Mouse (Mus musculus): ENCODE measurements around the gene Tut4. TPM values are rescaled to one million over a fixed set of nuclear protein-coding genes. Genes with fewer than 3 reads are reported as not detected.
A peak's percentile ranks its signal among the peaks of the same experiment; 100 is the strongest.

The Tut4 gene
- total RNA-seq (2015; ENCODE audit: low replicate concordance), result 61.2 and 64.5 TPM in 2 replicates
- total RNA-seq (2017; ENCODE audit: low replicate concordance), result 16.7 and 17.2 TPM in 2 replicates

- peak; percentile 47 for ATAC-seq (replicated peaks; ENCODE audit: low FRiP score, poor library complexity, severe bottlenecking)
Measured at GRCm38 (mm10) chr4:108459231-108460155, at the start of gene Tut4. Gene Tut4 (plus strand): TSS chr4:108459426.

DNA sequence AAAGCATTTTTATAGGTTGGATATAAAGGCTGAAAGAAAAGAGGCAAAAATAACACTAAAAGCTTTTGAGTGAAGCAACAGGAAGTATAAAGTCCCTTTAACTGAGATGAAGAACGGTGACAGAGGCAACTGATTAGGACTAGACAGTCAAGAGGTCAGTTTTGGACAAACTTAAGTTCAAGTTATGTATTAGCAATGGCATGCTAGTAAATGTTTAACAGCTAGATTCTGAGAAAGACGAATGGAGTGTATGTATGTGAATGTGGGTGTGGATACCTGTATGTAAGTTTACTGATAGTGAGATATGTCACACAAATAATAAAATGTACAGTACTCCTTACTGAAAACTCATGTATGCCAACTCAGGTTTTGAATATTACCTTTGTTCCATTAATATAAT lies 34.6 kb upstream of the Tut4 start:
- no peak for ATAC-seq (replicated peaks; ENCODE audit: low FRiP score, poor library complexity, severe bottlenecking)

DNA sequence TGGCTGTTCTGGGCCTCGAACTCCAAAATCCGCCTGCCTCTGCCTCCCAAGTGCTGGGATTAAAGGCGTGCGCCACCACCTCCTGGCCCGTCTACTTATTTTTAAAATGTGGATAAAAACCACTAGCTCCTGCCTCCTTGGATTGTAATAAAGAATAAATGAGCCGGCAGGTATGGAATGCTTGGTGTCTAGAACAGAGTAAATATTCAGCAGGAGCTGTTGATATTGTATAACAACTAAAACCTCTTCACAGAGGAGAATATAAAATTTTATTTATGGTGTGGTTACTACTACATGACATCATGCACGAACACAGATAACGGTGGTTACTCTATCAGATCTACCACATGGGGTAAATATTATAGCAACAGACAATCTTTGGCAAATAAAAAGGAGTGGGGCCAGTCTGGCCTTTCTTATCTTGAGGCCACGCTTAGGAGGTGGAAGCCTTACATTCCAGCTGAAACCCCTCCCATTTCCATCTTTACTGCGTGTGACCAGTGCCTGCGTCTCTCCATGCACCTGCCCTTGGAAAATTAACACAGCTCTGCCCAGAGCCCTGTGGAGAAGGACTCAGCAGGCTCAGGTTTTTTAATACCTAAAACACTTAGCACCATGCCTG lies 31.4 kb upstream of the Tut4 start:
- ATAC-seq (replicated peaks; ENCODE audit: low FRiP score, poor library complexity, severe bottlenecking), result no peak

DNA sequence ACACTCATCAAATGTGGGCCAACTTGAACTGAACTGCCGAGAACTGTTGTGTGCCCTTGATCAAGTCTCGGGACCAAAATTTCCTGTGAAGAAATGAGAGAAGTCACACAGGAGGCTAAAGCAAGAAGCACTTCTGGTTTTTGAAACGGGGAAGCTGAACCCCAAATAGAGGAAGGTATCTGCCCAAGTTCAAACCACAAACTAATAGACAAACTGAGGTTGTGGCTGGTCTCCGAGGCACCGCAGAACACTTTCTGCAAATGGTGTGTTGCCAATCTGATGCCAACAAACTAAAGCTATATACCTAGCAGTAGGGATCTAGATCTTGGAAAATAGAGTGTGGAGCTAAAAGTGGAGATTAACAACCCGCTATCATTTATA lies 30.9 kb upstream of the Tut4 start:
- ATAC-seq (replicated peaks; ENCODE audit: low FRiP score, poor library complexity, severe bottlenecking), result no peak

DNA sequence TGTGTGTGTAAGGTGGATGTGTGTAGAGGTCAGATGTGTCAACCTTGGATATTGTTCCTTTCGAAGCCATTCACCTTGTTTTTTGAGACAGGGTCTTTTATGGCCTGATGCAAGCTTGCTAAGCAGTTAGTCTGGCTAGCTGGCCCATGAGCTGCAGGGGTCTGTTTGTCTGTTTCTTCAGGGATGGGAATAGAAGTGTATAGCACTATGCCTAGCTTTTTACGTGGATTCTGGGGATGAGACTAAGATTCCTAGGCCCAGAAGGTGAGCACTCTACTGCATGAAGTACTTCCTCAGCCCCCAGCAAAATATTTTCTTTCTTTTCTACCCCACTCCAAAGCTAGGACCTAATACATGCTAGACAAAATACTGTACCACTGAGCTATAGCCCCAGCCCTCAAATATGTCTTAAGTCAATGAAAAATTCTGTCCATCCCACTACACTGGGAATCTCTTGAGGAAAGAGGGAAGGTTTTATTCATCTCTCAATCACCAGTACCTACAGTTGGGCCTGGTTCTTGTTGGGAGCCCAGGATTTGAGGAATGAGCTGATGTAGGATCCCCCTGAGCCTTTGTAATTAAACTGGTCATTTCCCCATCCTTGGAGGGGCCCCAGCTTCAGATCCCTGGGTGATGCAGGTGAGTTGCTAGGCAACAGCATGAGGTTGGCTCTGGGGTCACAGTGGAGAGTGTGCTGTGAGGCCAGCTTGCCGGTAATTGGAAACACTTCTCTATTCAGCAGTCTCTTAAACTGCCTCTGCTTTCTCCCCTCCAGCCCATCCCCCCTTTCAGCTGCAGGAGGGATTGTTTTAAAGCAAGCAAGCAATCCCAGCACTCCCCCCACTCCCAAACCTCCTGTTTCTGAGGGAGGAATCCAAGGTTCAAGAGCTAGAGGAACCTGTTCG lies 28.3 kb upstream of the Tut4 start:
- ATAC-seq (replicated peaks; ENCODE audit: low FRiP score, poor library complexity, severe bottlenecking), result no peak

GRCm38 (mm10) chr4:108431561-108431936 lies 27.7 kb upstream of the Tut4 start:
- ATAC-seq (replicated peaks; ENCODE audit: low FRiP score, poor library complexity, severe bottlenecking), result no peak

- no peak for ATAC-seq (replicated peaks; ENCODE audit: low FRiP score, poor library complexity, severe bottlenecking)
Measured at GRCm38 (mm10) chr4:108433341-108433740, 25.9 kb upstream of the Tut4 start.

GRCm38 (mm10) chr4:108434221-108434620 lies 25.0 kb upstream of the Tut4 start:
- ATAC-seq (replicated peaks; ENCODE audit: low FRiP score, poor library complexity, severe bottlenecking), result no peak

- no peak for ATAC-seq (replicated peaks; ENCODE audit: low FRiP score, poor library complexity, severe bottlenecking)
Measured at GRCm38 (mm10) chr4:108434781-108435180, 24.4 kb upstream of the Tut4 start.

DNA sequence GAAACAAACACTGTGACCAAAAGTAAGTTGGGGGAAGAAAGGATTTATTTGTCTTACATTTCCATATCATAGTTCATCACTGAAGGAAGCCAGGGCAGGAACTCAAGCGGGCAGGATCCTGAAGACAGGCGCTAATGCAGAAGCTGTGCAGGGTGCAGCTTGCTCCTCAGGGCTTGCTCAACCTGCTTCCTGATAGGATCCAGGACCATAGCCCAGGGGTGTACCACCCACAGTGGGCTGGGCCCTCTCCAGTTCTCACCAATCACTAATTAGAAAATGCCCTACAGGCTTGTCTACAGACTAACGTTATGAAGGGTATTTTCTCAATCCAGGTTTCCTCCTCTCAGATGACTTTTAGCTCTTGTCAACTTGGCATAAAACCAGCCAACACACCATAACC lies 23.6 kb upstream of the Tut4 start:
- ATAC-seq (replicated peaks; ENCODE audit: low FRiP score, poor library complexity, severe bottlenecking), result no peak

GRCm38 (mm10) chr4:108436225-108436624 lies 23.0 kb upstream of the Tut4 start:
- no peak for ATAC-seq (replicated peaks; ENCODE audit: low FRiP score, poor library complexity, severe bottlenecking)

- no peak for ATAC-seq (replicated peaks; ENCODE audit: low FRiP score, poor library complexity, severe bottlenecking)
Measured at GRCm38 (mm10) chr4:108438082-108438840, 21.0 kb upstream of the Tut4 start.

GRCm38 (mm10) chr4:108448091-108448490 lies 11.1 kb upstream of the Tut4 start:
- ATAC-seq (replicated peaks; ENCODE audit: low FRiP score, poor library complexity, severe bottlenecking), result no peak

- ATAC-seq (replicated peaks; ENCODE audit: low FRiP score, poor library complexity, severe bottlenecking), result no peak
Measured at GRCm38 (mm10) chr4:108456028-108456427, 3.2 kb upstream of the Tut4 start.

DNA sequence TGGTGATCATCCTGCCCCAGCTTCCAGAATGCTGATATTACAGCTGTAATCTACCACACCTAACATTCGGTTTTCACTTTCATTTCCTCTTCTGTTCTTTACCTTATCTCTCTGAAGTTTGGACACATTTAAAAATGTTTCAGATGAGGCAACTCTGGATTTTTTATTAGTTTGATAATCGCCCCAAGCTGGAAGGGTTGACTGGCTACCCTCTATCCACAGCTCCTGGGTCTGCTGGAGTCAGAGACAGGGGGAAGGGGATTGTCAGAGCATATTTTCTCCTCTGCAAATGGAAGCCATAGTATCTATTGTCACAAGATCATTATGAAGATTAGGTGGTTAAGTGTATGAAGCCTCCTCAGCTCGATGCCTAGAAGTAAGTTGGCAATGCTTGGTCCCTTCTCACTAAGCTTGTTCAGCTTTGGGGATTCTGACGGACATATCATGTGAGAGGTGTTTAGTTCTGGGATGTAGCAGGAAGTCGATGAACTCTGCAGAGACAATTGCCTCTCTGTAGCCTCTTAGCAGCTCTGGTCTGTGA lies 955 bp upstream of the Tut4 start:
- no peak for ATAC-seq (replicated peaks; ENCODE audit: low FRiP score, poor library complexity, severe bottlenecking)

DNA sequence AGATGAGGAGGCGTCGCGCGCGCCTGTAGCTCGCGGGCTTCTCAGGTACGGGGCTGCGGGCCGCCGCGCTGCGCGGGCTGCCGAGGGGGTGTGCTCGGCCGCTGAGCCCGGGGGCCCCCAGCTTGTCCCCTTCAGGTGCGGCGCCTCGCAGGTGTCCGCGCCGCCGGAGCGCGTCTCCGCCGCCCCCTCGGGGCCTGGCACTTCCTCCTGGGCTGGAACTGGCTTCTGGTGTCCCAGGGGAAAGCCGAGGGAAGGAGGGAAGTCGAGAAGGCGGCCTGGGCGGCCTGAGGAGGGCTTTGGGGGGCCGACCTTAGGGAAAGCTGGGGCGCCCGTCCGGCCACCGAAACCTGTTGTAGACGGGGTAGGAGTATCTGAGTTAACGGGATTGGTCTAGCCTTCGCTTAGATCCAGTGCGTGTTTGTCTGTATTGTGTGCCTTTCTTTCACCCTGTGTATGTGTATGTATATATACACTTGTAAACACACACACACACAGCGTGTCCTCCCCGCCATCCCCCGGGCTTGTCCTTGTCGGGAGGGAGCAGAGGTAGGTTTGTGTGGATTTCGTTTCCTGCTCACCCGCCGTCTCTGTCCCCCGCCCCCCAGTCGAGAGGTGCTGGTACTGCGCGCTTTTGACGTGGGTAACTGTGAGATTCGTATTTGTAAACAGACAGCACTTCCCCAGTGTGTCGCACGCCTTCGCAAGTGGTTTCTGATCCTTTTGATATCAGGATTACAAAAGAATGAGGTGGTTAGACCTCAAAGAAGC lies 1.1 kb downstream of the Tut4 start:
- ATAC-seq (replicated peaks; ENCODE audit: low FRiP score, poor library complexity, severe bottlenecking), result peak; percentile 73

DNA sequence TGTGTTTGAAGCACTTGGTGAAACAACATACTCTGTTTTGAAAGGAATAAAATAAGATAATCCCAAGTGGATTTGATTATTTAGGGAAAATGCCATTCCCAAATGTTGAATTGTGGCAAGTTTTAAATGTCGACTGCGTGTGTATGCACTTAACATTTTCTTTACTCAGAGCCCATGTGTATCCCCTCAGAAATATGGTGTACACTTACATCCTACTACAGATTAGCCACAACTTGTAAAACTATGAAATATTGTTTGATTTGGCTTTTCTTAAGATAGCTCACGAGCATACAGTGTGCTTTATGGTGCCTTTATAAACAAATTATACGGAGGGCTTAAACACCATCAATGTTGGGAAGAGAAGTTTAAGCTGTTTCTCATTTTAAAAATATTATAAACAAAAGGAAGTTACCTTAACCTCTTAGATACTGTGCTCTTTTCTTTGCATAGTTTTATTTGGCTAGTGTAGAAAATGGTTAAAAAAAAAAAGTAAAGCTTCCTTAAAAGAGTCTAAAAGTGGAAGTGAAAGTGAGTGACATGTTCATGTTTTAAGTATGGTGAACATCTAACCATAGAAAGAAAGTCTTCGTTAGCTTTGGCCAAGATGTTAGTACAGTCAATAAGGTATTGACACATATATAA lies 2.2 kb downstream of the Tut4 start:
- no peak for ATAC-seq (replicated peaks; ENCODE audit: low FRiP score, poor library complexity, severe bottlenecking)

DNA sequence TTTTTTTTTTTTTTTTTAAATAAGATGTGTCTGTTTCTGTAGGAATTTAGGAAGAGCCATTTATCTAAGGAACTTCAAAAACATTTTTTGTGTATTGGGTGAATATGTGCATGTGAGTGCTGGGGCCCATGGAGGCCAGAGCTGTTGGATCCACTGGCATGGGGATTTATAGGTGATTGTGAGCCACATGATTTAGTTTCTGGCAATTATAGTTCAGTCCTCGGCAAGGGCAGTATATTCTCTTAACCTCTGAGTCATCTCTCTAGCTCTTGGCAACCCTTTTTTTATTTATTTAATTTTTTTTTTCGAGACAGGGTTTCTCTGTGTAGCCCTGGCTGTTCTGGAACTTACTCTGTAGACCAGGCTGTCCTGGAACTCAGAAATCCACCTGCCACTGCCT lies 14.4 kb downstream of the Tut4 start:
- no peak for ATAC-seq (replicated peaks; ENCODE audit: low FRiP score, poor library complexity, severe bottlenecking)

All from erythroid progenitor cell, adult 5-6 weeks (primary cell).